Mouse (Mus musculus): Measurements from ENCODE around the gene Nol4l.
"Not testable (repeated sequence)": the region's sequence is repeated elsewhere in the genome, so short reads cannot be mapped to it uniquely, and the experiment has no call there.

The Nol4l gene

DNA sequence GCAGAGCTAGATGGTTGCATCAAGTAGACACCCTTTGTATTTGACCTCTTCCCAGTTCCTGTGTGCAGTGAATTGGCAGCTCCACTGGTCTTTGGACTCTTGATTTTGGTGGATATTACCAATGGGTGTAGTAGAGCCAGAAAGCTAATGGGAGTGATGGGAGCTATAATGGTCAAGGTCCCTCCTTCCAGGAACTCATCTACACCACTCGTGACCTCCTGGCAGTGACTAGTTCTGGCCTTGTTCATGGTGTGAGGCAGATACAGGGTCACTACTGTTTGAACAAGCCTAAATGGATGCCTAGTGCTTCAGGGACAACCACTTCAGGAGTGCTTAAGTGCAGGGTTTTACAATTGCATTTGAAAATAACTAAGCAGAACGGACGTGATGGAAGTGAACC, 125.7 kb downstream of the Nol4l start:
- no peak for DNase-seq

DNA sequence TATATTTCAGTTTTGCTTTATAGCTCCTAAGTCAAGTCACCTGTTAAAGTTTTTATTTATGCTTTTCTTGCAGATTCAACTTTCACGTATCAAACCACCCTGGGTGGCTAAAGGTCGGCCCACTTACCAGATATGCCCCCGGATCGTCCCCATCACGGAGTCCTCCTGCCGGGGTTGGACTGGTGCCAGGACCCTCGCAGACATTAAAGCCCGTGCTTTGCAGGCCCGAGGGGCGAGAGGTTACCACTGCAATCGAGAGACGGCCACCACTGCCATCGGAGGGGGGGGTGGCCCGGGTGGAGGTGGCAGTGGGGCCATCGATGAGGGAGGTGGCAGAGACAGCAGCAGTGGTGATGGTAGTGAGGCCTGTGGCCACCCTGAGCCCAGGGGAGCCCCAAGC, 130.6 kb downstream of the Nol4l start:
- DNase-seq = no peak

DNA sequence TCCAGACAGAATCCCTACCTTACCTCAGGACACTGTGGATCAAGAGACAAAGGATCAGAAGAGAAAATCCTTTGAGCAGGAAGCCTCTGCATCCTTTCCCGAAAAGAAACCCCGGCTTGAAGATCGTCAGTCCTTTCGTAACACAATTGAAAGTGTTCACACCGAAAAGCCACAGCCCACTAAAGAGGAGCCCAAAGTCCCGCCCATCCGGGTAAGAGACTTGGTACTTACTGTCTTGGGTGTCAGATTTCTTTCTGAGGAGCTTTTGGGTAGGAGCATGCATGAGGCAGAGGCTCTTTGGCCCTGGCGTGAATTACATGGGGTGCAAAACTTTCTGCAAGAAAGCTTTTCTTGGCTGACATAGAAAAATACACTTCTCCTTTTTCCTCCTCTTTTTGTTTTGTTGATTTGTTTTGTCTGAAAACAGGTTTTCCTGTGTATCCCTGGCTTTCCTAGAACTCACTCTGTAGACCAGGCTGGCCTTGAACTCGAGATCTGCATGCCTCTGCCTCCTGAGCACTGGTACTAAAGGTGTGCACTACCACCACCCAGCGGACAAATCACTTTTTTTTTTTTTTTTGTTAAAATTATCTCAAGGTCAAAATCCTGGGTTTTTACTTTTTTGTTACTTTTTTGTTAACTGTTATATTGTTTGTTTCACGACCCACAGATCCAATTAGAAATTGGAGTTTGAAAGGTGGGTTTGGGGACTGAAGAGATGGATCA, 131.8 kb downstream of the Nol4l start:
- no peak for DNase-seq

DNA sequence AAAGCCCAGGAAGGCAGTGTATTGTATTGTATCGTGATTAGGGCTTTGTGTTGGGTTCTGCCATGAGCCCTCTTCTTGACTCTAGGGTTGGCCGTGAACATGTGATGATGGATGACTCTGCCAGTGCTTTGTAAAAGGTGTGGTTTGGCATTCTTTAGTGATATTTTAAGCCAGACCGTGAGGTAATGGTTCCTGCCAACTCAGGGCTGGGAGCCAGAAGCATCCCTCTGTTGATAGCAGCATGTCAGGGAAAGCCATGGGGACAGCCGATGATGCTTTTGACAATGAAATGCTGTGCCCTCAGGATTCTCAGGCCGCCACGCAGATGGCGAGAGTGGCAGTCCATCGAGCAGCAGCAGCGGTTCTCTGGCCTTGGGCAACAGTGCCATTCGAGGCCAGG, 136.7 kb downstream of the Nol4l start:
- DNase-seq = no peak

DNA sequence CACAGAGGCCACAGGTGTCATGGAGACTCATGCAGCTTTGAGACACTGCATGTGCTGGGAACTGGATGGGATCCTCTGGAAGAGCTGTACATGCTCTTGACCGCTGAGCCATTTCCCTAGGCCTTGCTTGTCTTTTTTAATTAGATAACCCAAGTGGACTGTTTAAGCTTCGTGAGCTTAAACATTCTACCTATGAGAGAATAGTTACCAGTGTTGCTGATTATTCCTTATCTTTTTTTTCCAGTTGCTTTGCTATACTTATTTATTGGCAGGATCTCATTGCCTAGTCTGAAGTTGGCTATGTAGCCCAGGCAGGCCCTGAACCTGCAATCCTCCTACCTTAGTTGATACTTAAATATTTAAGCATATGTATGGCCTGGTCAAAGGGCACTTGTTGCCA, 139.9 kb downstream of the Nol4l start:
- DNase-seq = no peak

DNA sequence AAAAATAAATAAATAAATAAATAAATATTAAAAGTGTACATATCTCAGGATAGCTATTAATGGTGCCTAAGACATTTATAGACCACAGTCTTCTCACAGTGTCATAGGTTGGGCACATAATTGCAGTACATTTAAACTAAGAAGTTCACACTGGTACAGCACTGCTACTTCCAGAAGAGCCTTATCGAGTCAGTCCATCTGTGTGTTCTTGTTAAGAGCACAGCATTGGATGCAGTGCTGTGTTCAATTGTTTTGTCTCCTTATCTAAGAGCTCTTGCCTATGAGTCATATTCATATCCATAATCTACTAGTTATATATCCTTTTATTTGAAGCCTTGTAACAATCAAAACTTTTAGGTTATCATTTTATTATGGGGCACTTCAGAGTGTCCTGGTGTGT, 149.3 kb downstream of the Nol4l start:
- DNase-seq = no peak

DNA sequence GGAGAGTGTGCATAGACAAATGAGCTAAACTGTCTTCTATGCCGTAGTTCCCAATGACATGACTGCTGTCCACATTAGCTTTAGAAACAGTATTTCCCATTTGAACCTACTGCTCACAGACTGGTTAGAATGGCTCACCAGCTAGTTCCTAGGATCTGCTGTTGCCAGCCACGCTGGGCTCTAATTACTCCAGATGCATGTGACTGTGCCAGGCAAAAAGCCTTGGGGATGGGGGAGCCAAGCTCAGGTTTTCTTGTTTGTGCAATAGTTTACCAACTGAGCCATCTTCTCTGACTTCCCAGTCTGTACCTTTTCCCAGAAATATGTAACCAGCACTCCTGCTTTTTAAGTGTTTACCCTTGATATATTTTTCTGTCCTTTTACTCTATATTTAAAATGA, 154.4 kb downstream of the Nol4l start:
- no peak for DNase-seq

DNA sequence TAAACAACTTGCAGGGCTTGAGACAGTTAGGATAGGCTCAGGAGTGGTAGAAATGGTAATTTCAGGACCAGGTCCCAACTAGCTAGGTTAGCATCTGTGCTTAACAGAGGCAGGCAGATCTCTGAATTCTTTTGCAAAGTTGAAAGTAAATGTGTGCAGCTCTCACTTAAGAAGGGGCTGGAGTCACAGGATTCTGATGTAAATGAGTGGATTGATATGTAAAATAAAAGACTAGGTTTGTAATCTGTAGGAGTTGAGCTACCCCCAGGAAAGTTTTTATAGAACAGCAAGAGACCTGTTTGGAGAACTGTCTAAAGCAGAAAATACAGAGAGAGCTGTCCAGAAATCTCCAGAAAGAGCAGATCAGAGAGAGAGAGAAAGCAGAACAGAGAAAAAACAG, 158.9 kb downstream of the Nol4l start:
- DNase-seq = no peak

DNA sequence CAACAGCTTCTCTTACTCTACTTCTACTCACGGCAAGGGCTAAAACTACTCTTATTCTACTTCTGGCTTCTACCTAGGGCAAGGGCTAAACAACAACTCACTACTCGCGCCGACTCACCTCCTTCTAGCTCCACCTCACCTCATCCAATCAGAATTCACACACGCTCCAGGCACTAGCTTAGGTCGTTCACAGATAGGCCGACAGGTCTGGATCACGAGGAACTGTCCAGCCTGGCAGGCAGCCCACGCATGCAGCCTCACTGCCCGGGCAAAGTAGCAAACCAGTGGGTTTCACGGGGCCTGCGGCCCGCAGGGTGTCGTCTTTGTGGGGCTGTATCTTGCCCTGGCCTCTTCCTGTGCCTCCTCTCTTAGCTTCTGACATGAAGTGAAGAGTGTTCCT, 165.2 kb downstream of the Nol4l start:
- not testable (repeated sequence) for DNase-seq

DNA sequence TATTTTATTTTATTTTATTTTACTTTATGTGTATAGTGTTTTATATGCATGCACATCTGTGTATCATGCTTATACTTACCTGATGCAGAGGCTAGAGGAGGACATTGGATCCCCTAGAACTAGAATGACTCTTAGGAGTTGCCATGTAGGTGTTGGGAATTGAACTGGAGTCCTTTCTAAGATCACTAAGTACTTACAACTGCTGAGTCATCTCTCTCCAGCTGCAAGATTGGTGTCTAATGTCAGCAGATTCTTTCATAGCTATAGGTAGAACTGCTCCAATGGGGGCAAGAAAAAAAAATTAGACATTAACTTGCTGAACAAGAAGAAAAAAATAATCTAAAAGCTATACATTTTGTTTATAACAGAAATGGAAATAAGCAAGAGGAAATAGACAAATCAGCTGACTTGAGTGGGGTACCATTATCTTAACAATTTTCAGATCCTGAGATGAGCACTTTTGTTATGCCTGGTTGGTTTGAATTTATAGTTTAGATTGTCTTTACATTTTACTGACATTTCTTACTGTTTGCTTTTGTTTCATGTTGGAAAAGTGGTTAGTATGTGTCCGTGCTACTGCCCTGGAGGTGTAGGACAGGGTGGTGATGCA, 168.6 kb downstream of the Nol4l start:
- no peak for DNase-seq
